Mouse (Mus musculus) brain, adult 2 months (tissue): ENCODE data around the gene Retreg1.

Source experiments
- DNase-seq: peaks from one replicate; pipeline ENCODE4 v3.0.0; 2011; ENCODE audit warnings: low read depth, low spot score

Gene Retreg1

GRCm38 (mm10) chr15:25843086-25843991 is at the start of gene Retreg1:
Retreg1 (plus strand) TSS chr15:25843180.
- peak; percentile 88 for DNase-seq

DNA sequence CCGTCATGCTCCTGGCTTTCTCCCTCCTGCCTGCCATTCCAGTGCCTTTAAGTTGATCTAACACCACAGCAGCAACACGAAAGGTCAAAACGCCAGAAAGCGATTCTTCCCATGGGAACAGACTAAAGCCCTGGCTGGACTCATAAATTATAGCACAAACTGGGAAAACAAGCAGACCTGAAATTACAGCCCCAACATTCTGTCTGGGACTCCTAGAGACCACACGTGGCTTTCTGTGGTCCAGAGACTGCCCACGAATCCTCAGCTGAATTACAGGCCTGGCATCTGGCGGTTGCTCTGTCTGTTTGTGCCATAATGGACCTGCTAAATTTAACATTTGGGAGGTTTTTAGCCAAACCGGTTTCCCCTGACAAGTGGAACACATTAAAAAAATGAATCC is 48.9 kb upstream of the Retreg1 start:
- peak; percentile 59 for DNase-seq

GRCm38 (mm10) chr15:25795496-25795895 is 47.5 kb upstream of the Retreg1 start:
- no peak for DNase-seq

- peak; percentile 53 for DNase-seq
Measured at GRCm38 (mm10) chr15:25796353-25796752, 46.6 kb upstream of the Retreg1 start.

DNA sequence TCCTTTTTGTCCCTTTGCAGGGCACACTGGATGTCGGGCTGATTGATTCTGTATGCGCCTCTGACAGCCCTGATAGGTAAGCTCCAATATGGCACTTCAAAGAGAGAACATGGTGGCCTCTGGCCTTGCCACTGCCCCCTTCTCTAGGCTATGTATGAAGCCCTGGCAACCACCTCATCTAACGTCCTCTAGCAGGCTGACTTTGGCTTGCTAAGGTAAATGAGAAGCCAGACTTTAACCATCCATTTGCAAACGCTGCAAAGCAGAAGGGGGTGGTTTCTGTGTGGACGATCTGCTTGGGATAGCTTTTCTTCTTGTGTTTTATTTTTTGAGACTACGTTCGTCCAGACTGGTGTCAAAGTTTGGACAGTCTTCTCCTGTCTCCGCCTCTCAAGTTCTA is 45.8 kb upstream of the Retreg1 start:
- DNase-seq, result no peak

- no peak for DNase-seq
Measured at GRCm38 (mm10) chr15:25797888-25798287, 45.1 kb upstream of the Retreg1 start.

- no peak for DNase-seq
Measured at GRCm38 (mm10) chr15:25801726-25802125, 41.3 kb upstream of the Retreg1 start.

GRCm38 (mm10) chr15:25802194-25802593 is 40.8 kb upstream of the Retreg1 start:
- peak; percentile 65 for DNase-seq

GRCm38 (mm10) chr15:25803111-25803510 is 39.9 kb upstream of the Retreg1 start:
- no peak for DNase-seq

DNA sequence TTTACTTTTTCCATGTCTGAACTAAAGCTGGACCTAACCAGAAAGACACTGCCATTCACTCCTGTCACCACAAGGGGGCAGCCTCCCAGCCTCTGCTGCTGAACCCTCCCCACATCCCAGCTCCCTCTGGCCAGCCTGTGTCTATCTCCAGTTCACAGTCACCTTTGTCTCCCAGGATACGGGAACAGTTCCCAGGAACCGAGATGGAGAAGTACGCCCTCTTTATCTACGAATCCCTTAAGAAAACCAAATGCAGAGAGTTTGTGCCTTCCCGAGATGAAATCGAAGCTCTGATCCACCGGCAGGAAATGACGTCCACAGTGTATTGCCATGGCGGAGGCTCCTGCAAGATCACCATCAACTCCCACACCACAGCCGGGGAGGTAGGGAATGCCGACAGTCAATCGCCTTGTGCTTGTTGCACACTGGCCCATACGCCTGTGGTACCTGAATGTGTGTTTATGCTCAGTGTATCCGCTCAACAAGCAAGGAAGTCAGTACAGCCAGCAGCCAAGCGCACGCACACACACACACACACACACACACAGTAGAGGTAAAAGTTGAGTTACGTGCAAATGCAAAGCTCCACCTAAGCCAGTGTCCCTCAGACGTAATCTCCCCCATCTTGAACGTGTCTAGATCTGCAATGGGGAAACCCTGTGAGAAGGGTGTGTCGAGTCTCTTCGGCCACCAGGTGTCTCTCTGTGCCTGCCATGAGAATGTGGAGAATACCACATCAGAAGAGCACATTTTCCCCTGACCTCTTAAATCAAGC is 37.5 kb upstream of the Retreg1 start:
- peak; percentile 84 for DNase-seq

GRCm38 (mm10) chr15:25806363-25806762 is 36.6 kb upstream of the Retreg1 start:
- DNase-seq, result no peak

GRCm38 (mm10) chr15:25806878-25807277 is 36.1 kb upstream of the Retreg1 start:
- DNase-seq, result no peak

DNA sequence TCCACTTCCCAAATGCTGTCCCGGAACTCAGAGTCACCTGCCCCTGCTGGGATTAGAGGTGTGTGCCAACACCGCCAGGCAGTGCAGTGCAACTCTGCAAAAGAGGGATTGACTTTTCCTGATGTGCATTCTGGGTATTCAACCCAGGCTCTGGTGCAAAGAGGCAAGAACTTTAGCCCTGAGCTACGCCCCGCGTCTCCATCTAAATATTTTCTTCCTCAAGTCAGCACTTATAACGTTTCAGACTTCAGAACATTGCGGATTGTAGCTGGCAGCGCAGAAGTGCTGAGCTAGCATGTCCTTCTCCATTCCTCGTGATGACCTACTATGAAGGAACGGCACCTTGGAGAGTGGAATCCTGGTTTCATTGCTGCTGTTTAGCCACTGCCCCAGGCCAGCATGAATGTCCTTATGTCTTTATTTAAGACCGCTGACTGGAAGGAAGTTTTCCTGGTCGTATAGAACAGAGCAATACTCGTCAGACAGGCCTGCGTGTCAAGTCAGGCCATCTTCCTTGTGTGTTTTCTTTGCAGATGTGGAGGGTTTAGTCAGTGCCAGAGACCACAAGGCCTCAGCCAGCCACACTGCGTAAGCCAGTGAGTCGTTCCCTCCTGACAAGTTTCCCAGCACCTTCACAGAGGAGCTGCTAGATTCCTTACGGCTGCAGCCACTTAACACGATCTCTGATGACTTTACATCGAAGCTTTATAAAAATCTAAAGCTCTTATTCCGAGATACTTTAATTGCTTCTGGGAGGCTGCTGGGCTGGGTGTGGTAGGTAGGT is 34.1 kb upstream of the Retreg1 start:
- no peak for DNase-seq

DNA sequence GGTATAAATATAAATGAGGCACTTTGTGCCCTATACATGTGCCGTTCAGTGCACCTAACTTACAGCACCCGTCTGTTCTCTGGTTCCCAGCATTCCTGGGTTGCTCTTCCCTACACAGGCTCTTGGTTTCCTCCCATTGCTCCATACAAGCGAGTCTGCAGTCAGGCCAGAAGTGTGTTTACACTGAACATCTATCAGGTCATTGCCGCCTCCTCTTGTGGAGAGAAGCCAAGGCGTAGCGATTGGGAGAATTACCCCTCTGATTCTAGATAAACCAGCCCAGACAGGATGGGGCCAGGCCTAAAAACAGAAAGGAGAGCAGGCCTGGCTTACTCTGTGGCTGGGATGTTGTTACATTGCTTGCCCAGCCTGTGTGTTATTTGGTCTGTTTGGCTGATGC is 33.3 kb upstream of the Retreg1 start:
- no peak for DNase-seq

- DNase-seq, result peak; percentile 42
Measured at GRCm38 (mm10) chr15:25811834-25812250, 31.1 kb upstream of the Retreg1 start.

DNA sequence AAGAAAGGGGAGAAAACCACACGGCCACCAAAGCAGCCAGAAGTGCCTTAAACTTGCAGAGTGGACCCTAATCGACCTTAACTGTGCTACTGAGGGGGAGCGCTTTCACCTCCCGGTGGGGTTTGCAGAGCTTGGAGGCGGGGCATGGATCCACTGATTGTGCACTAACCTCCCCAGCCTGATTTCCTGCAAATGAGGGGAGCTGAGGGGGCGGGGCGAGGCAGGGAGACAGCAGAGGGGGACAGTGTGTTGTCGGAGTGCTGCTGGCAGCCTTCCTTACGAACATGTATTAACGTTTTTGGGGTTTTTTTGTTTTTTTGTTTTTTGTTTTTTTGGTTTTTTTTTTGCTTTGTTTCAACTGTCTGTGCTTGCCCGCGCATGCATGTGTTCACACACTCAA is 30.5 kb upstream of the Retreg1 start:
- no peak for DNase-seq

GRCm38 (mm10) chr15:25814535-25814934 is 28.4 kb upstream of the Retreg1 start:
- no peak for DNase-seq

DNA sequence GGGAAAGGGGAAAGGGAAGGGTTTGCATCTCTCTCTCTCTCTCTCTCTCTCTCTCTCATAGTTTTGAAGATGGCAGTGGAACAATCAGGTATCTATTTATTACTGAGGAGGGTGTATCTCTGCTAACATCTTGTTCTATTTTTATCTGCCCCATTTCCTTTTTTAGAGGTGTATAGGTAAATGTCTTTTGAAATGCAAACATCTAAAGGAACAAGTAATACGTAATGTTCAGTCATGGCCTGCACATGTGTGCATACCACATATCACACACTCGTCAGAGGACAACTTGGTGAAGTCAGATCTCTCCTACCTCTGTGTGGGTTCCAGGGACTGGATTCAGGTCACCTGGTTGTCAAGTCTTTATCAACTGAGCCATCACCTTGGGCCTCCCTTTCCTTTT is 25.8 kb upstream of the Retreg1 start:
- DNase-seq, result no peak

GRCm38 (mm10) chr15:25821981-25822380 is 21.0 kb upstream of the Retreg1 start:
- no peak for DNase-seq

GRCm38 (mm10) chr15:25822656-25823055 is 20.3 kb upstream of the Retreg1 start:
- no peak for DNase-seq

DNA sequence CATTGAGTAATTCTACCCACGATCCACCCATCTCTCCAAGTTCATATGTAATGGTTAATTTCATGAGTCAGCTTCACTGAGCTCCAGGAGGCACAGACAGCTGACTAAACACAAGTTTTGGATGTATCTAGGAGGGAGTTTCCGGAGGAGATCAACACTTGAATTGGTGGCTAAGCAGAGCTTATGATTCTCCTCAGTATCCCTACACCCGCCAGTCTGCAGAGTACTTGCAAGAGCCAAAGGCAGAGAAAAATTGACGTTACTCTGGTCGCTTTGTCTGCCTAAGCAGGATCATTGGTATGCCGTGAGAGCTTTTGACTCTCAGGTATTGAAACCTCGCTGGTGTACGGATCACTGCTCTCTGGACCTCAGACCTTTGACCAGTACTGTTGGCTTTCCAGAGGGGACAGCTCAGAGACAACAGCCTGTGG is 16.4 kb upstream of the Retreg1 start:
- peak; percentile 74 for DNase-seq

GRCm38 (mm10) chr15:25828464-25828863 is 14.5 kb upstream of the Retreg1 start:
- DNase-seq, result peak; percentile 41
